Comparison of ENCODE assay signal across 9 mouse cellular contexts in genomic region chr2:35277686-35278085, GRCm38 (mm10). TPM values are rescaled to one million over a fixed set of nuclear protein-coding genes. Genes with fewer than 3 reads are reported as not detected.
A peak's percentile ranks its signal among the peaks of the same experiment; 100 is the strongest.
DNase-seq lines count a peak whose midpoint lies in the region; ATAC-seq and TF ChIP-seq lines count a peak whose summit lies in the region.
"Had no signal": no experiment of that assay in that cellular context is flagged by ENCODE, and none has a peak within 500 bp of the region (broad histone marks: within the 10 kb centered on the region; RNA-seq: fewer than 3 reads in every experiment).

No protein-coding gene starts in this region.

- DNase-seq in kidney, adult 2 months, result peak; percentile 30
- DNase-seq in kidney, adult 8-10 months, result no peak
- peak; percentile 75 to 90 for DNase-seq in lung, postnatal 4 days
- DNase-seq in right cerebral cortex, postnatal 25 days, result no peak
- no peak for DNase-seq in embryo, embryonic 10.5 days (ENCODE audit: low spot score)
- no peak for DNase-seq in layer of hippocampus, postnatal 36 days

- no peak overlapping the region for H3K4me3 ChIP-seq in kidney, adult 2 months (ENCODE audit: insufficient read depth, low read depth, low read length)
- no peak overlapping the region for H3K4me3 ChIP-seq in brown adipose tissue, adult 24 weeks (ENCODE audit: insufficient read depth, low read depth, low read length)
- H3K4me3 ChIP-seq in heart, embryonic 13.5 days, result no peak overlapping the region
- H3K4me3 ChIP-seq: erythroblast, embryonic 14.5 days had no signal

- TF ChIP-seq POLR2A in kidney, adult 2 months (IDR thresholded peaks at IDR 0.05; ENCODE audit: low read depth, low read length), result no peak

- H3K9me3 ChIP-seq in heart, embryonic 13.5 days, result no peaks in the 10 kb centered on the region

- H3K36me3 ChIP-seq in kidney, adult 2 months (ENCODE audit: control insufficient read depth, insufficient read depth, low read length), result no peaks in the 10 kb centered on the region
- no peaks in the 10 kb centered on the region for H3K36me3 ChIP-seq in heart, embryonic 13.5 days

- 0 out of 2 replicates have a peak overlapping the region, but pooled peaks have one; percentile 0 for H3K4me2 ChIP-seq in heart, embryonic 13.5 days

- ATAC-seq in heart, embryonic 13.5 days (ENCODE audit: extremely low read depth, insufficient number of reproducible peaks, low FRiP score, low TSS enrichment), result peak; percentile 15; the same call in 1 of the 2 replicates

- H3K9ac ChIP-seq in heart, embryonic 13.5 days, result peak overlapping the region; percentile 66; the same call in 1 of the 2 replicates

- H3K4me1 ChIP-seq in kidney, adult 2 months (ENCODE audit: control insufficient read depth, insufficient read depth, low read length), result peaks cover 15% of the 10 kb centered on the region
- peaks cover 22% of the 10 kb centered on the region for H3K4me1 ChIP-seq in brown adipose tissue, adult 24 weeks (ENCODE audit: control insufficient read depth, insufficient read depth, insufficient read length, low read length)
- peaks cover 62% of the 10 kb centered on the region for H3K4me1 ChIP-seq in heart, embryonic 13.5 days

- H3K27ac ChIP-seq in kidney, adult 2 months (ENCODE audit: insufficient read depth, low read depth, low read length), result no peak overlapping the region
- peak overlapping the region; percentile 69 for H3K27ac ChIP-seq in brown adipose tissue, adult 24 weeks (replicated peaks; ENCODE audit: low read depth, low read length)
- H3K27ac ChIP-seq in heart, embryonic 13.5 days (replicated peaks), result peak overlapping the region; percentile 87

- TF ChIP-seq CTCF in kidney, adult 2 months (conservative IDR thresholded peaks at IDR 0.05; ENCODE audit: insufficient read depth, insufficient read length, low read depth, low read length), result no peak

- 67% methylated on average over 3 of the region's 3 CpGs for WGBS in kidney, adult 2 months
- 41% methylated on average over 3 of the region's 3 CpGs for WGBS in heart, embryonic 13.5 days

- no peaks in the 10 kb centered on the region for H3K27me3 ChIP-seq in kidney, adult 2 months (replicated peaks; ENCODE audit: control insufficient read depth, insufficient read depth, low read length)
- peaks cover 25% of the 10 kb centered on the region for H3K27me3 ChIP-seq in heart, embryonic 13.5 days (replicated peaks)

RNA-seq across cellular contexts. Expression of gene Gsn, which starts 21.5 kb away (rescaled TPM):
- polyA plus RNA-seq in kidney, adult 2 months (2012; rRNA removed), result 269 and 357 TPM in 2 replicates
- 804 and 896 TPM in 2 replicates for polyA plus RNA-seq in brown adipose tissue, adult 24 weeks (2012; ENCODE audit: insufficient read depth, insufficient read length, missing spikeins)
- 205 and 215 TPM in 2 replicates for polyA plus RNA-seq in heart, embryonic 13.5 days (2015; fragmentation: Nextera tagmentation; extraction: Ambion mirVana)
- total RNA-seq in layer of hippocampus, postnatal 36 days (2021), result 10 to 100 TPM; 73.3 to 75.0 TPM

RNA-seq across cellular contexts. Expression of gene Stom, which starts 59.1 kb away (rescaled TPM):
- 16.0 and 18.8 TPM in 2 replicates for polyA plus RNA-seq in kidney, adult 2 months (2012; rRNA removed)
- polyA plus RNA-seq in brown adipose tissue, adult 24 weeks (2012; ENCODE audit: insufficient read depth, insufficient read length, missing spikeins), result 230 and 257 TPM in 2 replicates
- 40.3 and 43.0 TPM in 2 replicates for polyA plus RNA-seq in heart, embryonic 13.5 days (2015; fragmentation: Nextera tagmentation; extraction: Ambion mirVana)
- 1 to 10 TPM; 8.6 to 8.7 TPM for total RNA-seq in layer of hippocampus, postnatal 36 days (2021)

Comparison
In these comparisons a context has a peak if more than half of its experiments do, and no peak if none do; other contexts are left out.
1. DNase-seq: peak in kidney, adult 2 months (single experiment) and lung, postnatal 4 days (2 of 2); none in kidney, adult 8-10 months (0 of 2), right cerebral cortex, postnatal 25 days (single experiment), embryo, embryonic 10.5 days (single experiment) and layer of hippocampus, postnatal 36 days (0 of 2).